Mouse (Mus musculus): Measurements from ENCODE around the gene Inpp5e. TPM values are rescaled to one million over a fixed set of nuclear protein-coding genes. Genes with fewer than 3 reads are reported as not detected.

Gene Inpp5e
- polyA plus RNA-seq, 1 experiment from 2014 or later, result 31.5 TPM

GRCm38 (mm10) chr2:26359983-26360382 lies 49.0 kb downstream of the Inpp5e start:
- no peak for ATAC-seq (ENCODE audit: insufficient number of reproducible peaks, insufficient read depth, low FRiP score, low TSS enrichment)
- peaks cover 24% of the 10 kb centered on the region for H3K36me3 ChIP-seq
- H3K4me2 ChIP-seq (replicated peaks), result no peak overlapping the region
- H3K27ac ChIP-seq, result no peak overlapping the region
- no peak overlapping the region for H3K4me3 ChIP-seq
- no peaks in the 10 kb centered on the region for H3K27me3 ChIP-seq
- no peaks in the 10 kb centered on the region for H3K9me3 ChIP-seq
- 90% methylated on average over 6 of the region's 6 CpGs for WGBS
- no peaks in the 10 kb centered on the region for H3K4me1 ChIP-seq
- H3K9ac ChIP-seq, result no peak overlapping the region

GRCm38 (mm10) chr2:26358667-26359320 lies 50.2 kb downstream of the Inpp5e start:
- Histone ChIP-seq H3K27ac (no peak overlapping the region), H3K27me3 (no peaks in the 10 kb centered on the region), H3K36me3 (peaks cover 14% of the 10 kb centered on the region), H3K4me3 (no peak overlapping the region), H3K4me2 (replicated peaks) (no peak overlapping the region), H3K4me1 (no peaks in the 10 kb centered on the region), H3K9me3 (no peaks in the 10 kb centered on the region), H3K9ac (no peak overlapping the region)
- ATAC-seq (ENCODE audit: insufficient number of reproducible peaks, insufficient read depth, low FRiP score, low TSS enrichment), result no peak
- WGBS, result 89% methylated on average over 13 of the region's 13 CpGs

GRCm38 (mm10) chr2:26357484-26357883 lies 51.5 kb downstream of the Inpp5e start:
- no peak overlapping the region for H3K27ac ChIP-seq
- no peak for ATAC-seq (ENCODE audit: insufficient number of reproducible peaks, insufficient read depth, low FRiP score, low TSS enrichment)
- WGBS, result 48% methylated on average over 15 of the region's 15 CpGs

GRCm38 (mm10) chr2:26356678-26357077 lies 52.3 kb downstream of the Inpp5e start:
- no peak for ATAC-seq (ENCODE audit: insufficient number of reproducible peaks, insufficient read depth, low FRiP score, low TSS enrichment)
- WGBS, result 73% methylated on average over 7 of the region's 7 CpGs
- Histone ChIP-seq H3K4me2 (replicated peaks) (no peak overlapping the region), H3K4me1 (peaks cover 7% of the 10 kb centered on the region; the same call in 1 of the 2 replicates), H3K27me3 (no peaks in the 10 kb centered on the region), H3K4me3 (no peak overlapping the region), H3K9ac (no peak overlapping the region), H3K9me3 (no peaks in the 10 kb centered on the region), H3K27ac (no peak overlapping the region), H3K36me3 (no peaks in the 10 kb centered on the region)

More at GRCm38 (mm10) chr2:26357484-26357883, 51.5 kb downstream of the Inpp5e start:
- Histone ChIP-seq H3K4me1 (peaks cover 5% of the 10 kb centered on the region; the same call in 1 of the 2 replicates), H3K9ac (no peak overlapping the region), H3K4me2 (replicated peaks) (no peak overlapping the region), H3K36me3 (peaks cover 2% of the 10 kb centered on the region; the same call in 1 of the 2 replicates), H3K4me3 (no peak overlapping the region), H3K9me3 (no peaks in the 10 kb centered on the region), H3K27me3 (no peaks in the 10 kb centered on the region)

- H3K27ac ChIP-seq, result no peak overlapping the region
- WGBS, result 86% methylated on average over 4 of the region's 4 CpGs
- H3K4me1 ChIP-seq, result peaks cover 7% of the 10 kb centered on the region
- H3K36me3 ChIP-seq, result no peaks in the 10 kb centered on the region
- no peaks in the 10 kb centered on the region for H3K27me3 ChIP-seq
- no peak for ATAC-seq (ENCODE audit: insufficient number of reproducible peaks, insufficient read depth, low FRiP score, low TSS enrichment)
- H3K4me3 ChIP-seq, result no peak overlapping the region
- no peak overlapping the region for H3K4me2 ChIP-seq (replicated peaks)
- no peak overlapping the region for H3K9ac ChIP-seq
- no peaks in the 10 kb centered on the region for H3K9me3 ChIP-seq
Measured at GRCm38 (mm10) chr2:26356231-26356630, 52.8 kb downstream of the Inpp5e start.

GRCm38 (mm10) chr2:26354401-26354800 lies 54.6 kb downstream of the Inpp5e start:
- Histone ChIP-seq H3K27ac (no peak overlapping the region), H3K4me3 (no peak overlapping the region), H3K4me1 (peaks cover 15% of the 10 kb centered on the region), H3K9ac (no peak overlapping the region), H3K9me3 (no peaks in the 10 kb centered on the region), H3K4me2 (replicated peaks) (no peak overlapping the region), H3K36me3 (peaks cover 11% of the 10 kb centered on the region), H3K27me3 (no peaks in the 10 kb centered on the region)
- 91% methylated on average over 4 of the region's 4 CpGs for WGBS
- no peak for ATAC-seq (ENCODE audit: insufficient number of reproducible peaks, insufficient read depth, low FRiP score, low TSS enrichment)

GRCm38 (mm10) chr2:26353066-26353980 lies 55.7 kb downstream of the Inpp5e start:
- 88% methylated on average over 11 of the region's 11 CpGs for WGBS
- H3K4me1 ChIP-seq, result peaks cover 15% of the 10 kb centered on the region
- peak overlapping the region; percentile 80; the same call in 1 of the 2 replicates for H3K9ac ChIP-seq
- peak overlapping the region; percentile 96 for H3K4me2 ChIP-seq (replicated peaks)
- H3K4me3 ChIP-seq, result peak overlapping the region; percentile 82; the same call in 1 of the 2 replicates
- no peak overlapping the region for H3K27ac ChIP-seq
- no peak for ATAC-seq (ENCODE audit: insufficient number of reproducible peaks, insufficient read depth, low FRiP score, low TSS enrichment)
- peaks cover 21% of the 10 kb centered on the region for H3K36me3 ChIP-seq
- no peaks in the 10 kb centered on the region for H3K9me3 ChIP-seq
- no peaks in the 10 kb centered on the region for H3K27me3 ChIP-seq

GRCm38 (mm10) chr2:26352291-26352910 lies 56.6 kb downstream of the Inpp5e start:
- 0 out of 2 replicates have a peak, but pooled peaks have one; percentile 6 for ATAC-seq (ENCODE audit: insufficient number of reproducible peaks, insufficient read depth, low FRiP score, low TSS enrichment)
- 2% methylated on average over 36 of the region's 36 CpGs for WGBS
- Histone ChIP-seq H3K36me3 (peaks cover 26% of the 10 kb centered on the region), H3K9me3 (no peaks in the 10 kb centered on the region), H3K9ac (peak overlapping the region; percentile 80), H3K4me1 (peaks cover 17% of the 10 kb centered on the region), H3K27ac (peak overlapping the region; percentile 63; the same call in 1 of the 2 replicates), H3K4me2 (replicated peaks) (peak overlapping the region; percentile 96), H3K27me3 (no peaks in the 10 kb centered on the region), H3K4me3 (peak overlapping the region; percentile 82)

- peak within 1 kb of the TSS; percentile 89 for H3K9ac ChIP-seq
- no peaks in the 10 kb centered on the region for H3K9me3 ChIP-seq
- ATAC-seq (ENCODE audit: insufficient number of reproducible peaks, insufficient read depth, low FRiP score, low TSS enrichment), result peak; percentile 32
- peak within 1 kb of the TSS; percentile 96 for H3K4me2 ChIP-seq (replicated peaks)
- no peaks in the 10 kb centered on the region for H3K27me3 ChIP-seq
- peak within 1 kb of the TSS; percentile 84 for H3K27ac ChIP-seq
- H3K4me3 ChIP-seq, result peak within 1 kb of the TSS; percentile 82
- H3K36me3 ChIP-seq, result peaks cover 34% of the 10 kb centered on the region
- WGBS, result 2% methylated on average over 62 of the region's 62 CpGs
- peaks cover 21% of the 10 kb centered on the region for H3K4me1 ChIP-seq
Measured at GRCm38 (mm10) chr2:26351358-26352290, 57.4 kb downstream of the Inpp5e start, which contains the start of gene Dnlz. TSS of gene Dnlz (minus strand) at chr2:26352110.

GRCm38 (mm10) chr2:26348241-26348640 lies 60.8 kb downstream of the Inpp5e start:
- peaks cover 21% of the 10 kb centered on the region for H3K4me1 ChIP-seq
- H3K9me3 ChIP-seq, result no peaks in the 10 kb centered on the region
- 54% methylated on average over 6 of the region's 6 CpGs for WGBS
- ATAC-seq (ENCODE audit: insufficient number of reproducible peaks, insufficient read depth, low FRiP score, low TSS enrichment), result no peak
- H3K9ac ChIP-seq, result no peak overlapping the region
- peak overlapping the region; percentile 50 for H3K27ac ChIP-seq
- no peak overlapping the region for H3K4me3 ChIP-seq
- H3K36me3 ChIP-seq, result peaks cover 66% of the 10 kb centered on the region
- H3K4me2 ChIP-seq (replicated peaks), result no peak overlapping the region
- no peaks in the 10 kb centered on the region for H3K27me3 ChIP-seq
